Mouse (Mus musculus) olfactory bulb, adult 2 months (tissue): ENCODE measurements around the gene Myocos. TPM values are rescaled to one million over a fixed set of nuclear protein-coding genes. Genes with fewer than 3 reads are reported as not detected.

ENCODE experiments used
- H3K27ac ChIP-seq: fragments of 200-500 bp; 2 replicates; pipeline ENCODE4 v1.5.1; 2012; ENCODE audit warnings: low read depth, low read length; ENCODE audit not compliant: insufficient read depth
- H3K4me1 ChIP-seq: fragments of 200-500 bp; 2 replicates; pipeline ENCODE4 v1.6.1; 2012; ENCODE audit warnings: low read length; ENCODE audit not compliant: control insufficient read depth, insufficient read depth
- H3K4me3 ChIP-seq: fragments of 200-500 bp; 2 replicates; pipeline ENCODE4 v1.5.1; 2012; ENCODE audit warnings: mild to moderate bottlenecking, low read depth, low read length, moderate library complexity; ENCODE audit not compliant: insufficient read depth
- CTCF ChIP-seq: fragments of 200-500 bp; IDR thresholded peaks from 2 replicates; pipeline ENCODE4 v1.5.1; 2012; ENCODE audit warnings: low read depth, mild to moderate bottlenecking, low read length, moderate library complexity; ENCODE audit not compliant: insufficient read depth
- POLR2A ChIP-seq: fragments of 200-500 bp; IDR thresholded peaks from 2 replicates; pipeline ENCODE4 v1.6.1; 2012; ENCODE audit warnings: mild to moderate bottlenecking, low read depth, low read length, moderate library complexity; ENCODE audit not compliant: insufficient read depth
- WGBS: fragments of 180-500 bp; shearing (Covaris S2); methylation state at CpG from one replicate; pipeline ENCODE4 v1.1.7; 2018; 5-methylcytosine and 5-hydroxymethylcytosine counted together
- polyA plus RNA-seq: library from polyadenylated mRNA; stranded (reverse); fragments of >200 nt; gene quantifications from 2 replicates; pipeline ENCODE4 v1.2.4, GENCODE M21; 2012; ENCODE audit warnings: low replicate concordance; ENCODE audit not compliant: missing spikeins, insufficient read depth, insufficient read length

Gene Myocos
- not detected in 2 replicates for polyA plus RNA-seq

DNA sequence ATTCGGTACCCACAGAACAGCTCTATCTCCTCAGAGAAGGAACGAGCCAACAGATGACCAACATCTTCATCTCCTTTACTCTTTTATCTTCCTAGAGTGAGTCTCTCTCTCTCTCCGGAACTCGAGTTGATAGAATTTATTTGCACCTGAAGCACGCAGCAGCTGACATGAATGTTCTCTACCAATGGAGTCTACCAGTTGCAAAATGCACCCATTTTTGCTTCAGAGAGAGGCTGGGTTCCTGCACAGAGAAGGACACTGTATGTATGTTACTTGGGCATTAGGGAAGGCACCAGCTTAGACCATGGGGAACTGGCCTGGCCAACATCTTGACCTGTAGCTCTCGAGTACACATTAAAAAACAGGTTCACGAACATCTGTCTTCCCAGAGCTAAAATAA, at the start of gene Myocos:
Gene Myocos (minus strand): TSS at position 101 of the 400 bp plus-strand sequence.
- H3K27ac ChIP-seq: no peak within 1 kb of the TSS
- TF ChIP-seq CTCF: no peak
- no peak for TF ChIP-seq POLR2A
- no peaks in the 10 kb centered on the region for H3K4me1 ChIP-seq
- H3K4me3 ChIP-seq: no peak within 1 kb of the TSS
- 88% methylated on average over 7 of the region's 7 CpGs for WGBS

DNA sequence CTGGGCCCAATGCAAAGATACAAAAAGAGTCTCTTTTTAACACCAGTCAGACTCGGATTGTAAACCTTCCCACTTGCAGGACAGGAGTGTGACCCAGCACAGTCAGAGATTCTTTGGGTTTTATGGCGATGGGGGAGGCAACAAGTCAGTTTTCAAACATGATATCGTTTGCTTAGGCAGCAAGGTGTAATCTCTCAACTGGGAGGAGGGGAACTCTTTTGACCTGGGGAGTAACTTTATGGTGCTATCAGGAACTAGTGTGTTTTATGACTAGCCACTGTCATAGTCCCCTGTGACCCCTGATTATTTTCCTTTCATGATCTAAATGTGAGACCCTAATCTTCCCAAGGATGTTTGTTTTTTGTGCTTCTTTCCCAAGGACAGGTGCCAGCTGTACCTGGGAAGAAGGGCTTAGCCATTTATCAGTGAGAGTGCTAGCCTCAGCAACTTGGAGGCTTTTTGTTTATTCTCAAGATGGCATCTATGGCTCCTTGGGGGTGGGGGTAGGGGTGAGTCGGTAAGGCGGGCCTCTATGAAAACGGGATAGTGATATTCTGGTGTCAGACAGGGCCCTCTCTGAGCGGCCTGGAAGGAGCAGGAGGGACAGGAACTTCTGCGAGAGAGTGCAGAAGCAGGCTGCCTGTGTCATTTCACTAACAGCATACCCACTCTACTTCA, 42.5 kb upstream of the Myocos start:
- WGBS: 77% methylated on average over 8 of the region's 8 CpGs
- H3K4me3 ChIP-seq: no peak overlapping the region
- TF ChIP-seq POLR2A: no peak
- TF ChIP-seq CTCF: no peak
- no peak overlapping the region for H3K27ac ChIP-seq
- no peaks in the 10 kb centered on the region for H3K4me1 ChIP-seq

DNA sequence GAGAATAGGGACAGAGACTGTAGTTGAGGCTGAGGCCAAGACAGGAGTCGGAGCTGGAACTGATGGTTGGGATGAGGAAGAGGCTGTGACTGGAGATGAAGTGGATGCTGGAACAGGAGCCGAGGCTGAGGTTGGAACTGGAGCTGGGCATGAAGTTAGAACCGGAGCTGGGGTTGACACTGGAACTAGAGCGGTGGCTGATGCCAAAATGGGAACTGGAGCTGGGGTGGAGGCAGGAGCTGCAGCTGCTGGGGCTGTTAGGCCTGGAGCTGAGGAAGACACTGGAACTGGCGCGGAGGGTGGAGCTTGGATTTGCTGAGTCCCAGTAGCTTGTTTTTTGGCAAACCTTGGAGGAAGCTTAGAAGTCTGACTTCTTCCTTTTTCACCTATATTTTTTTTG, 39.8 kb upstream of the Myocos start:
- Histone ChIP-seq H3K27ac (no peak overlapping the region), H3K4me1 (no peaks in the 10 kb centered on the region), H3K4me3 (no peak overlapping the region)
- 85% methylated on average over 6 of the region's 6 CpGs for WGBS
- no peak for TF ChIP-seq POLR2A
- no peak for TF ChIP-seq CTCF

DNA sequence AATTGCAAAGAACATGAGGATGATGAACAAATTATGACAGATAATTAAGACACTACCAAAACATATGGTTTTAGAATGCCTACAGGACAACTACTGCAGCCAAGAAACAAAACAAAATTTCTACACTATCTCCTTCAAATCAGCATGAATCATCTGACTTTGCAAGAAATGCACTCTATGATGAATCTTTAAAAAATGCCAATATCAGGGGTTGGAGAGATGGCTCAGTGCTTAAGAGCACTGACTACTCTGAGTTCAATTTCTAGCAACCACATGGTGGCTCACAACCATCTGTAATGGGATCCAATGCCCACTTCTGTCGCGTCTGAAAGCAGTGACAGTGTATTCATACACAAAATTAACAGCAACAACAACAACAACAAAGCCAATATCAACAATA, 35.7 kb upstream of the Myocos start:
- no peak overlapping the region for H3K27ac ChIP-seq
- TF ChIP-seq CTCF: no peak
- no peak for TF ChIP-seq POLR2A
- no peaks in the 10 kb centered on the region for H3K4me1 ChIP-seq
- no peak overlapping the region for H3K4me3 ChIP-seq
- 71% methylated on average over 2 of the region's 2 CpGs for WGBS

DNA sequence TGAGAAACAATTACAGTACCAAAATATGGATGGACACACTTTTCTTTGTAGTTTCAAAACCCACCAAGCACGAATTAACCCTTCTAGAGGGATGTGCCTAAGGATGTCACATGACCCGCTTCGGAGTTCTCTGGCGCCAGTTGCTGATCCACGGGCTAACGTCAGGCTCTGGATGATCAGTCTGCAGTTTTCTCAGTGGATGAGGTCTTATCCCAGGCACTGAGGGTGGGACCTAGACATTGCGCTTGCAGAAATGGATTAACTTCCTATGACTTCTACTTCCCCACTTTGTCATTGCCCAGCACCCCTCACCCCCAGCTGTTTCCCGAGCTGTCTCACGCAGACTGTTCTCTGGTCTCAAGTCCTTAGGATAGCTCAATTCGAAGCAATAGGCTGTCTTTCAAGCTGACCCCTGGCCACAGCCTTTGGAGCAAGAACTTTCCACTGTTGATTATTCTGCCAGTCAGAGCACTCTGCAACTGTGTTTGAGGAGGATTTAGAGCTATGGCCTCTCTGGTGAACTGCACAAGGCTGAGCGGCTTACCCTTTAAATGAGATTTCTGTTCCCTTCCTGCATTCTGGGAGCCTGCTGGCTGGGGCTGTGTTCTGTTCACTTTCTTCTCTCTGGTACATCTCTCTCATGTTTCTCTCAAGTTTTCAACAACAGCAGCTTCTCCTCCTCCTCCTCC, 7.6 kb upstream of the Myocos start:
- Histone ChIP-seq H3K4me3 (no peak overlapping the region), H3K27ac (no peak overlapping the region), H3K4me1 (peaks cover 4% of the 10 kb centered on the region; the same call in 1 of the 2 replicates)
- WGBS: 5% methylated on average over 11 of the region's 11 CpGs
- no peak for TF ChIP-seq CTCF
- TF ChIP-seq POLR2A: no peak

DNA sequence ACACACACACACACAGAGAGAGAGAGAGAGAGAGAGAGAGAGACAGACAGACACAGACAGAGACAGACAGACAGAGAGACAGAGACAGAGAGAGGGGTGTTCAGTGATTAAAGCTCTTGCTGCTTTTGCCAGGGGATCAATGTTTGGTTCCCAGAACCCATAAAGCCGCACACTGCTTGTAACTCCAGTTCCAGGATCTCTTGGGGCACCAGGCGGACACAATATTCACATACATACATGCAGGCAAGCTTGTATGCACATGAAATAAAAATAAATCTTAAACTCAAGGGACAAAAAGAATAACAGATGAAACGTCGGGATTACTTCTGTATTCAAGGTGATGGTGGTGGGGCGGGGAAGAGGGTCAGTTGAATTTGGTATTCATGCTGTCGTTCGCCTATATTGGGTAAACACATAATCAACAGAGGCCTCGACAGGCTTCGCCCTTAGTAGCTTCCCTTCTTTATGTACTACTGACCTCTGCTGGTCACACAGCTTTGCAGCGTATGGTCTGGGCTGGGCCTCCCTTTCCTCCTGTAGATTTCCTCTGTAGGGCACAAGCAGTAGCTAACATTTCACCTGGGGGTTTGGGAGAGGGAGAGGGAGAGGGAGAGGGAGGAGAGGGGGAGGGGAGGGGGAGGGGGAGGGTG, 6.9 kb upstream of the Myocos start:
- 12% methylated on average over 10 of the region's 10 CpGs for WGBS

DNA sequence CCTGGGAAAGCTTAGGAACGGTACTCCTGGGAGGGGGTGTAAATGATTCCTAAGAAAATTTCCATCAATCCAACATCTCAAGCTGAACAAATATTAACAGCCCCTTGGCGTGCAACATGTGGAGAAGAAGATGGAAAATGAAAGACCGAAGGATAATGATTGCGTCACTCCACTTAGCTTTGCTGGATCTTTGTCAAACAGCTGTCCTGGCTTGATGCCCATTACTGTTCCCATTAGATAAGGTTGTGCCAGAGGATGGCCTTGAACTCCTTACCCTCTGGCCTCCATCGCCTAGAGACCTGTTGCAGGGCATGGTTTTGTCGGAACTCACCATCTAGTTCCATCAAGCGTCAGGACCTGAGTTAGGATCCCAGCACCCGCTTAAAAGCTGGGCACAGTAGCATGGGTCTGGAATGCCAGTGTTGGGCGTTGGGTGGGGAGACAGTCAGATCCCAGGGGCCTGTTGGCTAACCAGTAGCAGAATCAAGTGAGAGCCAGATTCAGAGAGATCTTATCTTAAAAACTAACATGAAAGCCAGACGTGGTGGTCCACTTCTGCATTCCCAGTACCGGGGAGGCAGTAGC, 2.3 kb upstream of the Myocos start:
- 88% methylated on average over 11 of the region's 11 CpGs for WGBS
- Histone ChIP-seq H3K4me3 (no peak overlapping the region), H3K4me1 (0 out of 2 replicates have a peak, but pooled peaks cover under 1% of the 10 kb centered on the region), H3K27ac (no peak overlapping the region)
- TF ChIP-seq POLR2A: no peak
- no peak for TF ChIP-seq CTCF

More for the DNA sequence above, 6.9 kb upstream of the Myocos start:
- TF ChIP-seq POLR2A (no peak), CTCF (no peak)
- H3K4me1 ChIP-seq: peaks cover 4% of the 10 kb centered on the region; the same call in 1 of the 2 replicates
- H3K4me3 ChIP-seq: no peak overlapping the region
- H3K27ac ChIP-seq: no peak overlapping the region

DNA sequence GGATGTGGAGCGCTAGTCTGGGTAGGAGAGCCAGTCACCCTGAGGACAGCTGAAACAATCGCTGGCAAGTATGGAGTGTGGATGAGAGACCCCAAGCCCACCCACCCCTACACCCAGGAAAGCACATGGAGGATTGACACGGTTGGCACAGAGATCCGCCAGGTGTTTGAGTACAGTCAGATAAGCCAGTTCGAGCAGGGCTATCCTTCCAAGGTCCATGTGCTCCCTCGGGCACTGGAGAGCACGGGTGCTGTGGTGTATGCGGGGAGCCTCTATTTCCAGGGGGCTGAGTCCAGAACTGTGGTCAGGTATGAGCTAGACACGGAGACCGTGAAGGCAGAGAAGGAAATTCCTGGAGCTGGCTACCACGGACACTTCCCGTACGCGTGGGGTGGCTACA, 9.6 kb downstream of the Myocos start:
- no peak for TF ChIP-seq CTCF
- no peak for TF ChIP-seq POLR2A
- H3K27ac ChIP-seq: no peak overlapping the region
- WGBS: 94% methylated on average over 14 of the region's 14 CpGs
- H3K4me3 ChIP-seq: no peak overlapping the region
- no peaks in the 10 kb centered on the region for H3K4me1 ChIP-seq
